Mouse (Mus musculus): ENCODE measurements around the gene Slc6a11. TPM values are rescaled to one million over a fixed set of nuclear protein-coding genes. Genes with fewer than 3 reads are reported as not detected.

The Slc6a11 gene
- polyA plus RNA-seq, 1 experiment from 2014 or later = not detected

DNA sequence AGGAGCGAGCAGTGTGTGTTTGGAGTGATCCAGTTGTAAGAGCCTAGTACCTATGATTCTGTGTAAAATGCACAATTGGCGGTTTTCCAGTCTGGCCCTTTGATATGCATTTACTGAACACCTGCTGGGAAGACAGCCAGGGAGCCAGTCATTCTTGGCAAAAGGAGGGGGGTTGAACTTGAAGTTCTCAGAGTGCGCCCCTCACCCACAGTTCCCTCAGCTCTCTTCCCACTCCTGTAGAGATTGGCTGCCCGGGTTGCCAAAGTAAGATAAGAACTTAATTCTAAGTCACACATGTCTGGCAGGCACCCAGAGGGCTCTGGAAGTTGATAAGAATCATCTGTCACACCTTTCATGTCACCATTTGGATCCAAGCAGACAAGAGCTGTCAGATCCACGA, 133.4 kb downstream of the Slc6a11 start:
- H3K9me3 ChIP-seq (ENCODE audit: control insufficient read depth, low read length) = no peaks in the 10 kb centered on the region
- DNase-seq (ENCODE audit: low spot score) (no peak), ATAC-seq (replicated peaks; ENCODE audit: low FRiP score) (no peak)
- no peak overlapping the region for H3K27ac ChIP-seq (ENCODE audit: low read depth, low read length)
- WGBS = 39% methylated on average over 5 of the region's 5 CpGs
- H3K36me3 ChIP-seq (ENCODE audit: control insufficient read depth, insufficient read depth, low read length) = no peaks in the 10 kb centered on the region
- no peaks in the 10 kb centered on the region for H3K4me1 ChIP-seq (replicated peaks; ENCODE audit: control insufficient read depth, insufficient read depth, low read length)
- no peak overlapping the region for H3K4me2 ChIP-seq
- H3K9ac ChIP-seq (ENCODE audit: low read depth, low read length) = no peak overlapping the region
- no peaks in the 10 kb centered on the region; the same call in 1 of the 2 replicates for H3K27me3 ChIP-seq (replicated peaks; ENCODE audit: control insufficient read depth, insufficient read depth, low read length)
- no peak overlapping the region for H3K4me3 ChIP-seq (ENCODE audit: low read depth, low read length)

DNA sequence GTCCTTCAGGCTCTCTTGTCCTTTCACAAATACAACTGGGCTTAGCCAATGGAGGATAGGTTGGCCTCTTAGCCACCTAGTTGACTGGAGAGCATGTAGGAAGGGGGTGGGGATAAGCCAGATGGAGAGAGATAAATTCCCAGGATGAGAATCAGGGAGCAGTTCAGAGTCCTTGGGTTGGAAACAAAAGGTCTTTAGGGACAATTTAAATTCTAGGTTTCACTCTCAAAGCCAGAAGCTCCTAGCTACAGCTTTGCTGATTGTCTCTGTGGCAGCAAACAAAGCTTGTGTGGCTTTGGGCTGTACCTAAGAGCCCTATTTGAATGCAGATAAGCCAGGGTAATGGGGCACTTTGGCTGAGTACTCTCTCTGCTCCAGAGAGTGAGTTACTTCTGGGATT, 135.2 kb downstream of the Slc6a11 start:
- DNase-seq (ENCODE audit: low spot score) (no peak), ATAC-seq (replicated peaks; ENCODE audit: low FRiP score) (no peak)
- Histone ChIP-seq H3K36me3 (ENCODE audit: control insufficient read depth, insufficient read depth, low read length) (no peaks in the 10 kb centered on the region), H3K27ac (ENCODE audit: low read depth, low read length) (no peak overlapping the region), H3K9ac (ENCODE audit: low read depth, low read length) (no peak overlapping the region), H3K27me3 (replicated peaks; ENCODE audit: control insufficient read depth, insufficient read depth, low read length) (no peaks in the 10 kb centered on the region; the same call in 1 of the 2 replicates), H3K4me2 (no peak overlapping the region), H3K9me3 (ENCODE audit: control insufficient read depth, low read length) (no peaks in the 10 kb centered on the region), H3K4me3 (ENCODE audit: low read depth, low read length) (no peak overlapping the region), H3K4me1 (replicated peaks; ENCODE audit: control insufficient read depth, insufficient read depth, low read length) (no peaks in the 10 kb centered on the region)

DNA sequence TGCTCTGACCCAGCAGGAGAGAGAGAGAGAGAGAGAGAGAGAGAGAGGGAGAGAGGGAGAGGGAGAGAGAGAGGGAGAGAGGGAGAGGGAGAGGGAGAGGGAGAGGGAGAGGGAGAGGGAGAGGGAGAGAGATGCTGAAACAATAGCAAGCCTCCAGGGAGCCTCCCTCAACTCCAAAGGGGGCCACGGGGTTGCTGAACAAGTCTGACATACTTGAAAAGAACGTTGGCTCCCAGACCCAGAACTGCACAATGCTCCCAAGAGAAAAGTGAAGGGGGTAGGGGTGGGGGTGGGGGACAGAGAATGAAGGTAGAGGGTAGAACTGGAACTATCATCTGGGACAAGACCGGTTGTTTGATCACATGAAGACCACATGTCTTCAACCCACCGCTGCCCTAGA, 136.9 kb downstream of the Slc6a11 start:
- Histone ChIP-seq H3K27ac (ENCODE audit: low read depth, low read length) (no peak overlapping the region), H3K27me3 (replicated peaks; ENCODE audit: control insufficient read depth, insufficient read depth, low read length) (no peaks in the 10 kb centered on the region; the same call in 1 of the 2 replicates), H3K9me3 (ENCODE audit: control insufficient read depth, low read length) (no peaks in the 10 kb centered on the region), H3K4me3 (ENCODE audit: low read depth, low read length) (no peak overlapping the region), H3K9ac (ENCODE audit: low read depth, low read length) (no peak overlapping the region), H3K4me1 (replicated peaks; ENCODE audit: control insufficient read depth, insufficient read depth, low read length) (no peaks in the 10 kb centered on the region), H3K36me3 (ENCODE audit: control insufficient read depth, insufficient read depth, low read length) (no peaks in the 10 kb centered on the region), H3K4me2 (no peak overlapping the region)
- DNase-seq (ENCODE audit: low spot score) (no peak), ATAC-seq (replicated peaks; ENCODE audit: low FRiP score) (no peak)
- WGBS = 33% methylated on average over 4 of the region's 4 CpGs

DNA sequence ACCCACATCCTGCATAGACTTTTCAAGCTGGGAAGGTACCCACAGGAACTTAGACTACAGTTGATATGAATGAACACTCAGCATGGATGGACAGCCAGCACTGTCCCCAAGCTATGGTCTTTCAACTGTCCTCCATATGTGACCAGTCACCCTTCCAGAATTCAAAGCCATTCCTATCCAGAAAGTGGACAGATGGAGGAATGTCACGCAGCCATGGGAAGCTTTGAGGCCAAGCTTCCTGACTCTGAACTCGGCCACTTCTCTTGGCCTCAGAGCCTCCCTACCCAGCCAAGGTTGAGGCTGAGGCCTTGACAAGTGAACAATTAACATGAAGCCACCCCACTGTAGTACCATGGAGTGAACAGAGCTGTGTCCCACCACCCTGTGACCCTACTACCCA, 138.5 kb downstream of the Slc6a11 start:
- Histone ChIP-seq H3K36me3 (ENCODE audit: control insufficient read depth, insufficient read depth, low read length) (no peaks in the 10 kb centered on the region), H3K4me2 (no peak overlapping the region), H3K27ac (ENCODE audit: low read depth, low read length) (no peak overlapping the region), H3K9ac (ENCODE audit: low read depth, low read length) (no peak overlapping the region), H3K27me3 (replicated peaks; ENCODE audit: control insufficient read depth, insufficient read depth, low read length) (peaks cover 3% of the 10 kb centered on the region), H3K4me3 (ENCODE audit: low read depth, low read length) (no peak overlapping the region), H3K9me3 (ENCODE audit: control insufficient read depth, low read length) (no peaks in the 10 kb centered on the region), H3K4me1 (replicated peaks; ENCODE audit: control insufficient read depth, insufficient read depth, low read length) (no peaks in the 10 kb centered on the region)
- no peak for DNase-seq (ENCODE audit: low spot score)
- 74% methylated on average over 2 of the region's 2 CpGs for whole genome bisulfite sequencing
- no peak for ATAC-seq (replicated peaks; ENCODE audit: low FRiP score)

- no peaks in the 10 kb centered on the region for H3K4me1 ChIP-seq (replicated peaks; ENCODE audit: control insufficient read depth, insufficient read depth, low read length)
- H3K36me3 ChIP-seq (ENCODE audit: control insufficient read depth, insufficient read depth, low read length) = no peaks in the 10 kb centered on the region
- H3K4me3 ChIP-seq (ENCODE audit: low read depth, low read length) = no peak overlapping the region
- H3K4me2 ChIP-seq = no peak overlapping the region
- ATAC-seq (replicated peaks; ENCODE audit: low FRiP score) = no peak
- no peaks in the 10 kb centered on the region for H3K9me3 ChIP-seq (ENCODE audit: control insufficient read depth, low read length)
- no peak overlapping the region for H3K27ac ChIP-seq (ENCODE audit: low read depth, low read length)
- DNase-seq (ENCODE audit: low spot score) = no peak
- H3K27me3 ChIP-seq (replicated peaks; ENCODE audit: control insufficient read depth, insufficient read depth, low read length) = peaks cover 3% of the 10 kb centered on the region
- WGBS = 43% methylated on average over 5 of the region's 5 CpGs
- H3K9ac ChIP-seq (ENCODE audit: low read depth, low read length) = no peak overlapping the region
These were observed 139.8 kb downstream of the Slc6a11 start for GRCm38 (mm10) chr6:114270799-114271198.

DNA sequence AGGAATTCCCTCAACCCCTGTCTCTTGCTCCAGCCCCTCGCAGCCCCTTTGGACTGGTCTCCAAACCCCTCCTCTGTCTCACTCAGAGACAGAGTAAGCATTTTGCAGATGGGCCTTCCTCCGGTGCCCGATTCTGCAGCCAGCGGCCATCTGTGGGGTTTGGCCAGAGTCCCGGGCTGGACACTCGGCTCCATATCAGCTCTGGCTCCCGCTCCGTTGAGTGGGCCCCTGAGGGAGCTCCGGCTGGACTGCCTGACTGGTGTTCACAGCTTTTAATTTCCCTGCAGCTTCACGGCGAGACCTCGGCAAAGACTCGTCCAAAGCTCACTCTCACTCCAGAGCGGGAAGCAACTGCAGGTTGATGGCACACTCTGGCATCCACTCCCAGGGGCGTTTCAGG, 141.2 kb downstream of the Slc6a11 start:
- Histone ChIP-seq H3K27ac (ENCODE audit: low read depth, low read length) (no peak overlapping the region), H3K9me3 (ENCODE audit: control insufficient read depth, low read length) (no peaks in the 10 kb centered on the region), H3K4me3 (ENCODE audit: low read depth, low read length) (no peak overlapping the region), H3K36me3 (ENCODE audit: control insufficient read depth, insufficient read depth, low read length) (no peaks in the 10 kb centered on the region), H3K4me1 (replicated peaks; ENCODE audit: control insufficient read depth, insufficient read depth, low read length) (no peaks in the 10 kb centered on the region), H3K27me3 (replicated peaks; ENCODE audit: control insufficient read depth, insufficient read depth, low read length) (peaks cover 3% of the 10 kb centered on the region), H3K9ac (ENCODE audit: low read depth, low read length) (no peak overlapping the region), H3K4me2 (no peak overlapping the region)
- ATAC-seq (replicated peaks; ENCODE audit: low FRiP score) (no peak), DNase-seq (ENCODE audit: low spot score) (no peak)
- 75% methylated on average over 15 of the region's 15 CpGs for WGBS

GRCm38 (mm10) chr6:114273997-114274728, 143.1 kb downstream of the Slc6a11 start:
- H3K4me1 ChIP-seq (replicated peaks; ENCODE audit: control insufficient read depth, insufficient read depth, low read length) = no peaks in the 10 kb centered on the region
- no peak overlapping the region for H3K9ac ChIP-seq (ENCODE audit: low read depth, low read length)
- 50% methylated on average over 14 of the region's 14 CpGs for WGBS
- H3K4me2 ChIP-seq = no peak overlapping the region
- no peaks in the 10 kb centered on the region for H3K36me3 ChIP-seq (ENCODE audit: control insufficient read depth, insufficient read depth, low read length)
- no peak overlapping the region for H3K27ac ChIP-seq (ENCODE audit: low read depth, low read length)
- peaks cover 5% of the 10 kb centered on the region for H3K27me3 ChIP-seq (replicated peaks; ENCODE audit: control insufficient read depth, insufficient read depth, low read length)
- no peak overlapping the region for H3K4me3 ChIP-seq (ENCODE audit: low read depth, low read length)
- no peak for ATAC-seq (replicated peaks; ENCODE audit: low FRiP score)
- no peaks in the 10 kb centered on the region for H3K9me3 ChIP-seq (ENCODE audit: control insufficient read depth, low read length)
- no peak for DNase-seq (ENCODE audit: low spot score)

DNA sequence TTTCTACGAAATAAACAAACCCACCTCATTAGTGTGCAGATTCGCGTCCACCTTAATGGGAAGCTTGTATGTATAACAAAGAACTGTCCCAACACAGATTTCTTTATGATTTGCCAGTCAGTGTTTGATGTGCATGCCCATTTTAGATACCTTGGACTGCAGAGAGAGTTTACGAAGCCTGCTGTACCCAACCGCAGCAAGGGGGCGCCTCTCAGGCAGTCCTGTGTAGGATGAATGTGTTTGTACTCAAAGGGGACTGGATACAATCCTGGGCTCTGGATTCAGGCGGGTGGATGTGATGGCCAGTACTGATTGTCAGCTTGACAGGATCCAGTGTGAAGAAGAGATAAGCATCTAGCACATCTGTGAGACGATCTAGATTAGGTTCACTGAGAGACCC, 144.8 kb downstream of the Slc6a11 start:
- no peak overlapping the region for H3K4me2 ChIP-seq
- no peaks in the 10 kb centered on the region for H3K36me3 ChIP-seq (ENCODE audit: control insufficient read depth, insufficient read depth, low read length)
- no peak overlapping the region for H3K9ac ChIP-seq (ENCODE audit: low read depth, low read length)
- no peak for DNase-seq (ENCODE audit: low spot score)
- no peak for ATAC-seq (replicated peaks; ENCODE audit: low FRiP score)
- peaks cover 6% of the 10 kb centered on the region for H3K27me3 ChIP-seq (replicated peaks; ENCODE audit: control insufficient read depth, insufficient read depth, low read length)
- H3K27ac ChIP-seq (ENCODE audit: low read depth, low read length) = no peak overlapping the region
- no peaks in the 10 kb centered on the region for H3K4me1 ChIP-seq (replicated peaks; ENCODE audit: control insufficient read depth, insufficient read depth, low read length)
- H3K9me3 ChIP-seq (ENCODE audit: control insufficient read depth, low read length) = no peaks in the 10 kb centered on the region
- WGBS = 54% methylated on average over 8 of the region's 8 CpGs
- H3K4me3 ChIP-seq (ENCODE audit: low read depth, low read length) = no peak overlapping the region

All from liver, embryonic 11.5 days (tissue).